Mouse (Mus musculus) splenic B cell, adult 2 months (primary cell): ENCODE measurements around the gene Hoxb13.
A peak's percentile ranks its signal among the peaks of the same experiment; 100 is the strongest.

Experiments
- DNase-seq: peaks from one replicate; pipeline ENCODE4 v3.0.0-alpha.2; 2011; ENCODE audit warnings: low read depth, low spot score
- H3K27me3 ChIP-seq: 2 replicates; pipeline ENCODE4 v1.6.1; 2012; ENCODE audit warnings: mild to moderate bottlenecking, low read length, moderate library complexity, mixed read lengths; ENCODE audit not compliant: control insufficient read depth, poor library complexity, insufficient read depth, severe bottlenecking
- H3K36me3 ChIP-seq: 2 replicates; pipeline ENCODE4 v1.6.1; 2012; ENCODE audit warnings: mild to moderate bottlenecking, low read length, moderate library complexity, mixed read lengths; ENCODE audit not compliant: control insufficient read depth, poor library complexity, insufficient read depth, severe bottlenecking

The Hoxb13 gene

DNA sequence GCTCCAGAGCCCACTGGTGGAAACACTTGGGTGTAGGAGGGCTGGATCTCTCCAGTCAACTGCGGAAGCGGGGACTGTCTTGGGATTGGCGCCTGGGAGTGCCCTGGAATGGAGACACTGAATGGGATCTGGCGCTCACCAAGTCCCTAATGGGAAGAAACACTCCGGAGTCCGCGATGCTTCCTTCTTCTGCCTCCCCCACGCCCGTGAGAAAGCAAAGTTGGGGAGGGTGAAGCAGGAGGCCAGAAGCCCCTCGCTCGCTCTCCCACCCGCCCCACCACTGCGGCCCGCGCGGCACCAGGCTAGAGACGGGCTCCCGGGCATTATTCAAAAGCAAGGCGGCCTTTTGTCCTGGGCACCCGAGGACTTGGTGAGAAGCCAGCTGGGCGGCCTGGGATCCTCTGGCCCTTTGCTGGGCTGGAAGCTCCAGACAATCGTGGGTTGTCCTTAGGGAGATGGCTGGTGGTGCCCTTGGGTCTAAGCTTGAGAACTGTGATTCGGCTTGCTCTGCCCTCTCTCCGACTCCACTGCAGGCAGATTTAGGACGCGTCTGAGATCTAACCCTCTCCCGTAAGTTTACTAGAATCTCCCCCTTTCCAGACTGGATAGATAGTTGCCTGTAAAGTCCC, 16.5 kb upstream of the Hoxb13 start:
- 0 out of 2 replicates have a peak, but pooled peaks cover 2% of the 10 kb centered on the region for H3K27me3 ChIP-seq
- no peak for DNase-seq
- no peaks in the 10 kb centered on the region for H3K36me3 ChIP-seq

DNA sequence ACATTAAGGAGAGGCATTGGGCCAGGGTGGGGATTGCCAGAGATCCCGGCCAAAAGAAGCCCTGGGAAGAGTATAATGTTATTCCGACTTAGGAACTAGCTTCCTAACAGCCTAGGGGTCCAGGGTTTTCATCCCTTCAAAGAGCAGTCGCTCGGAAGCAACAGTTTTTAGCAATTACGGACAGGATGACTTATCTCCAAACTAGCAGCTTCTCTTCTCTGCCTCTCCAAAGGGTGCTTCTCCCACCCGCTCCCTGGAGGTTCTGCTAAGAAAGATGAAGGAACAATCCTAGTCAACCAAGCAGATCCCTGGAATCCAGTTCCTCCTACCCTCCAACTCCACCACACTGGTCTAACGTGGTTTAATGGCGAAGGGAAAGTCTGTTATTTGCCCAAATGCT, 15.8 kb upstream of the Hoxb13 start:
- DNase-seq: no peak
- no peaks in the 10 kb centered on the region for H3K36me3 ChIP-seq
- 0 out of 2 replicates have a peak, but pooled peaks cover 2% of the 10 kb centered on the region for H3K27me3 ChIP-seq

- Histone ChIP-seq H3K36me3 (no peaks in the 10 kb centered on the region), H3K27me3 (0 out of 2 replicates have a peak, but pooled peaks cover 2% of the 10 kb centered on the region)
- DNase-seq: no peak
Measured at GRCm38 (mm10) chr11:96178911-96179503, 15.1 kb upstream of the Hoxb13 start.

DNA sequence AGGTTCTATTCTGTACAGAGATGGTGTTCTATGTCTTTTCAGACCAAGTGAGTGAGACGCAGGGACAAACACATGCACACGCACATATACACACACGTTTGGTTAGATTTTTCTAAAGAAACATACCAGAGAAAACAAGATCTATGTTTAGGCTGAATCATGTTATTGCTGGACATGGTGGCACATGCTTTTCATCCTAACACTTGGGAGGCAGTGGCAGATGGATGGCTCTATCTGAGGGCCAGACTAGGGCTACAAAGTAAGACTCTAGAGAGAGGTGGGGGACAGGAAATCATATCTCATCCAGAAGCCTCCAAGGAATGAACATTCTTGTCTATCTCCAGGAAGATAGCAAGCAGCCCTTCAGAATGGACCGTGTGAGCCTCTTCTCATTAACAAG, 13.1 kb upstream of the Hoxb13 start:
- Histone ChIP-seq H3K36me3 (no peaks in the 10 kb centered on the region), H3K27me3 (peaks cover 2% of the 10 kb centered on the region; the same call in 1 of the 2 replicates)
- no peak for DNase-seq

DNA sequence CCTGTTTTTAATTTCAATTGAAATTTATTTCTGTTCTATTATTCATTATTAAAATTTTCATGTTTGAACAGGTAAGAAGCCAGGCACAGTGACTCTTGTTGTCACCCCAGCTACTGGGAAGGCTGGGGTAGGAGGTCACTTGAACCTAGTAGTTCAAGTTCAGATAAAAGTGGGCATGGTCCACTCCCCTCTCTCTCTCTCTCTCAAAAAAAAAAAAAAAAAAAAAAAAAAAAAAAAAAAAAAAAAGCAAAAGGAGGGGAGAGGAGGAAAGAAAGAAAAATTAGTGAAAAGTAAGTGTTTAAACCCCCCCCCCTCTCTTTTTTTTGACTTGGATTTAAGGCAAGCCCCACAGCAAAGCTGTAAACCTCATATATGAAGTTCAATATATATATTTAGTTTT, 9.9 kb upstream of the Hoxb13 start:
- H3K36me3 ChIP-seq: no peaks in the 10 kb centered on the region

GRCm38 (mm10) chr11:96187321-96187720, 6.8 kb upstream of the Hoxb13 start:
- H3K27me3 ChIP-seq: no peaks in the 10 kb centered on the region; the same call in 1 of the 2 replicates
- no peaks in the 10 kb centered on the region for H3K36me3 ChIP-seq
- no peak for DNase-seq

More for the DNA sequence above, 9.9 kb upstream of the Hoxb13 start:
- H3K27me3 ChIP-seq: peaks cover 2% of the 10 kb centered on the region; the same call in 1 of the 2 replicates
- no peak for DNase-seq

DNA sequence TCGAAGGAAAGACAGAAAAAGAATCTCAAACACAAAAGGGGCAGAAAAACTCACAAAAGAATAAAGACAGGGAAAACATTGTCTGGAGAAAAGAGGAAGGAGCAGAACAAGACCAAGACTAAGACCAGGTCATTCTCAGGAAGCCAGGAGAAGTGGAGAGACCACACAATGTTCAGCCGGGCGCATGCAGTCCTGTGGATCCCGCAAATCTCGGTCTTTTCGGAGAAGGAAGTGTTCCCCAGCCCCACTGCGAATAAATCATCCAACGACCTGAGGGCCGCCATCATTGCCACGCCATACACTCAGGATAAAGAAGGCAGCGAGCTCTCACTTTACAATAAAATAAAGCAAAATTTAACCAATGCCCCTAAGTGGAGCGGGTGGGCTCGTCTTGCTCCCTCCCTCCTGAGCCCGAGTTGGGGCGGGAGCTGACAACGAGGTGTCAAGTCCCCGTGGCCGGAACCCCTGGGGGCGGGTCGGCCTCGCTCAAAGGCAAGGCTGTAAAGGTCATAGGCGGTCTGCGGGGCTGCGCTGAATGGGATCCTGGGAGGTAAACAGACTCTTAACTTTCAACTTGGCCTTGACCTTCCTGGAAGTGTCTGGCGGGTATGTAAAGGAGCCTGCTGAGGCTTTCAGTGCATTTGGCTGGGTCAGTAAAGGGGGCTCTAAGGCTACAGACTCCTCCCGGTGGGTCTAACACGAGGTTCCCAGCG, 4.2 kb upstream of the Hoxb13 start:
- H3K36me3 ChIP-seq: no peaks in the 10 kb centered on the region
- H3K27me3 ChIP-seq: peaks cover 2% of the 10 kb centered on the region; the same call in 1 of the 2 replicates
- no peak for DNase-seq

GRCm38 (mm10) chr11:96191132-96191531, 3.0 kb upstream of the Hoxb13 start:
- no peaks in the 10 kb centered on the region for H3K36me3 ChIP-seq
- 0 out of 2 replicates have a peak, but pooled peaks cover 2% of the 10 kb centered on the region for H3K27me3 ChIP-seq
- DNase-seq: no peak

GRCm38 (mm10) chr11:96194401-96194710, 240 bp downstream of the Hoxb13 start:
- H3K27me3 ChIP-seq: peaks cover 2% of the 10 kb centered on the region; the same call in 1 of the 2 replicates
- no peaks in the 10 kb centered on the region for H3K36me3 ChIP-seq
- no peak for DNase-seq

DNA sequence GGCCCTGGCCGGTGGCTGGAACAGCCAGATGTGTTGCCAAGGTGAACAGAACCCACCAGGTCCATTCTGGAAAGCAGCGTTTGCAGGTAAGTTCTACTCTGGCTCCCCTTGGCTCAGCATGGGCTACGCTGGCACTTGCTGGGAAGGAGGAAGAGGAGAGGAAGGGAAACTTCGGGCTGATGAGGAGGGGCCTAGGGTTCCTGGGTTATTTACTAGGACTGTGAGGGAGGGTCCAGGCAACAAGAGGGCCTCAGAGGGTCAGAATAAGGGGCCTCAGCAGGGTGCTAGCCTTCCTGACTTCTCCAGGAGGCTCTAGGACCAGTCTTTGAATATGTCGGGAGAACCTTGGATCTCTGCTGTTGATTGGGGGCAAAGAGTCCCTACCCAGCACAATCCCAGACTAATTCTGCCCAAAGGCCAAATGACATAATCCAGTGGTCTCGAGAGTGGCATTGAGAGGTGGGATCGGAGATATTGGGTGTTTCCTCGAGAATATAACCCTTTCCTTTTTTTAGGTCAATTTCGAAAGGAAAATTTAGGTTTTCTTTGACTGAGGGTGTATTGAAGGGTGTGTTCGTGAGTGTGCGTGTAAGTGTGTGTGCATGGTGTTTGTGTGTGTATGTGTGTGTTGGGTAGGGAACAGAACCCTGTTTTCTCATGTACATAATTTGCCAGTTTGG, 985 bp downstream of the Hoxb13 start:
- no peak for DNase-seq
- H3K27me3 ChIP-seq: peaks cover 2% of the 10 kb centered on the region; the same call in 1 of the 2 replicates
- H3K36me3 ChIP-seq: no peaks in the 10 kb centered on the region

GRCm38 (mm10) chr11:96195769-96196280, 1.7 kb downstream of the Hoxb13 start:
- H3K27me3 ChIP-seq: peaks cover 2% of the 10 kb centered on the region; the same call in 1 of the 2 replicates
- no peak for DNase-seq
- H3K36me3 ChIP-seq: no peaks in the 10 kb centered on the region

DNA sequence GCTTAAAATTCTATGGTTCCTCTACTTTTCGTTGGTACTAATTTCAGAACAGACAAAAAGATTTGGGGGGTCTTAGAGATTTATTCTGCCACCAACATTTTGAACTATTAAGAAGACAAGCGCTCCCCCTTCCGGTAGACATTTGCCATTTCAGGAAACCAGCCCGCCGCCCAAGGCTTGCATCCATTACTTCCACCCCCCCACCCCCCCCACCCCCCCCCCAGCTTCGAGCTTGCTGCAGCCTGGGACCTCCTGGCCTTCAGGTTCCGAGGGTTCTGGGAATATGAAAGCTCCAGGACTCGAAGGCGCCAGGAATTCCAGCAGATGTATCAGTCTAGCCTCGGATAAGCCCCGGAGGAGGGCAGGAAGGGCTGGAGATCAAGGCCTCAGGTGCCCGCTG, 4.5 kb downstream of the Hoxb13 start:
- H3K27me3 ChIP-seq: peaks cover 5% of the 10 kb centered on the region
- DNase-seq: peak; percentile 51
- no peaks in the 10 kb centered on the region for H3K36me3 ChIP-seq

DNA sequence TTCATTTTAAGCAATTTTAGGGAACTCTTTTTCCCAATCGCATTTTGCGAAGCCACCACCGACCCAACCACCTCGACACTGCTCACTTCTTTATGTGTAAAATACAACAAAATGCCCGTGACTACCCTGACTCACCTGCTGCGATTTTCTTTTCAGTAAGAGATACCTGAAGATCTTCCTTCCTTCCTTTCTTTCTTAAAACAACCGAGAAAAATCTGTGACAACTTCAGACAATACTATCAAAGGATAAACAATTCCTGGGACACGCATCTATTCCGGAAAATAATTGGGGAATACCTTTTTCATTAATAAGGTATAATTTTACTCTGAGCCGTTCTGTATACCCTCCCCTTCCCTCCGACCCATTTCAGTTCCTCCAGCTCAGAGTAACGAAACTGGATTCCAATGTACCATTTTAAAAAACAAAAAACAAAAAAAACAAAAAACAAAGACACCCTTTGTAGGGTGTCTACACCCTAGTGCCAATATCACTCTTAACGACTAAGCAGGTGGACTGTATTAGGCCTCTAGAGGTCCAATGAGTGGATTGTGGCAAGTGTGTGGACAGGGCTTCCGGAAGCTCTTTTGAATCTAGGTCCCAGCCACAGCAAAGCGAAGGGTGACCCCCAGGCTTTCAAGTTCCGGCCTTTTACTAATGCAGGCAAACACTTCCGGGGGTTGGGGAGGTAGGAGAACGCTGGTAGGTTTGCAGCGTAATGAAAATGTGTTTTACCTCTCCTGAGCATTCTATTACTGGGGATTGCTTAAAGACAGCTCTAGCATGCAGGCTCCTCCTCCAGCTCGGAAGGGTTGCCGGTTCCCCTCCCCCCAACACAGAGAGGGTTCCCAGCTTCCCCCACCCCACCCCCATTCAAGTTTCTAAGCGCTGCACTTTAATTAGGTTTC, 5.3 kb downstream of the Hoxb13 start:
- peaks cover 5% of the 10 kb centered on the region for H3K27me3 ChIP-seq

DNA sequence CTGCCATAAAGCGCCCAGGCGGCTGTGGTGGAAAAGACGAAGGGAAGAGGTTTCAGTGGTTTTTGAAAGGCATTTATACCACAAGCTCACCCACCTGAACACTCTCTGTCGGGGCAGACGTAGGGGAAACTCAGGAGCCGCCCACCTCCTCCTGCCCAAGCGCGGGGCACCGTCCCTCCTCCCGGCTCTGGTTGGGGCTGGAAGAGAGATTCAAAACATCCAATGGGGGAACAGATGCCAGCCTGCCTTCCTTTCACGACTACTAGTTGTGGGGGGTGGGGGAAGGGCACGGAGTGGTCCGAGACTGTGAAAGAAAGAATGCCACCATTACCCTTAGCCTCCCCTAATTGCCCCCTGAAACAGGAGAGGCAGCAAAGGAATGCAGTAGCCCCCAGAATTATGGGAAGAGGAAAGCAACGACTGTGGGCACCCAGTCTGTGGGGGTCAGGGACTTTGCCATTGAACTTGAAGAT, 6.1 kb downstream of the Hoxb13 start:
- Histone ChIP-seq H3K36me3 (no peaks in the 10 kb centered on the region), H3K27me3 (peaks cover 3% of the 10 kb centered on the region)
- DNase-seq: no peak

More for the DNA sequence above, 5.3 kb downstream of the Hoxb13 start:
- H3K36me3 ChIP-seq: no peaks in the 10 kb centered on the region
- no peak for DNase-seq
